Mouse (Mus musculus) bone marrow, adult 2 months (tissue): ENCODE measurements around the gene AC129217.1.

ENCODE experiments used
- CTCF ChIP-seq: fragments of 200-500 bp; IDR thresholded peaks from 2 replicates; pipeline ENCODE4 v1.5.1; 2011; ENCODE audit warnings: low read length, control low read depth; ENCODE audit not compliant: control insufficient read depth, insufficient read depth
- POLR2A ChIP-seq: fragments of 200-500 bp; IDR thresholded peaks from 2 replicates; pipeline ENCODE4 v1.6.1; 2011; ENCODE audit warnings: low read depth, mild to moderate bottlenecking, control low read depth, low read length, borderline replicate concordance; ENCODE audit not compliant: control insufficient read depth

- TF ChIP-seq CTCF (peak; percentile 39), POLR2A (no peak)
These were observed 15.0 kb downstream of the AC129217.1 start for GRCm38 (mm10) chr19:8844371-8845129.
